Mouse (Mus musculus): ENCODE data around the gene Eno1.

DNA sequence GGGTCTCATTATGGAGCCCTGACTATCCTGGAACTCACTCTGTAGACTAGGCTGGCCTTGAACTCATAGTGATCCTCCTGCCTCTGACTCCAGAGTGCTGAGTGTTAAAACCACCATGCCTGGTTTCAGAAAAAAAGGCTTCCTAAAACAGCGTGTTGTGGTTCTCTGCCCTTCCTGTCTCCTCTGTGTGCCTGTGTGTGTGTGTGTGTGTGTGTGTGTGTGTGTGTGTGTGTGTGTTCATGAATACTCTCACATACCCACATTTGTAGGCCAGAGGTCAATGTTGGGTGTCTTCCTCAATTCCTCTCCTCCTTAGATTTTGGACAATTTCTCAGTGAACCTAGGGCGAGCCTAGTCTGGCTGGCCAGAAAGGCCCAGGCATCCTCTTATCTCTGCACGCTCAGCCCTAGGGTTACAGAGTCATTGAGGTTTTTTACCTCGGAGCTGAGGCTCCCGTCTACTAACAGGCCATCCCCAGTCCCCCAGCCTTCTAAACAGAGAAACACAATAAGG is 19.4 kb upstream of the Eno1 start:
- TF ChIP-seq CTCF (IDR thresholded peaks at IDR 0.05): no peak
- TF ChIP-seq EP300 (IDR thresholded peaks at IDR 0.05): no peak
